Mouse (Mus musculus): ENCODE results near the gene Ptpn6.

Gene Ptpn6

GRCm38 (mm10) chr6:124729850-124730705, 8.4 kb downstream of the Ptpn6 start:
- peak; percentile 31 to 58 for DNase-seq (ENCODE audit: low spot score in 2 of 2)

- DNase-seq (ENCODE audit: low spot score in 2 of 2): no peak
These were observed 9.9 kb downstream of the Ptpn6 start for GRCm38 (mm10) chr6:124728621-124729020.

GRCm38 (mm10) chr6:124724472-124724871, 14.0 kb downstream of the Ptpn6 start:
- no peak for DNase-seq (ENCODE audit: low spot score in 2 of 2)

GRCm38 (mm10) chr6:124723541-124723940, 15.0 kb downstream of the Ptpn6 start:
- peak in 1 of 2 experiments; percentile 53 for DNase-seq (ENCODE audit: low spot score in 2 of 2)

- no peak for DNase-seq (ENCODE audit: low spot score in 2 of 2)
These were observed 15.5 kb downstream of the Ptpn6 start for GRCm38 (mm10) chr6:124722876-124723473.

- no peak for DNase-seq (ENCODE audit: low spot score in 2 of 2)
These were observed 17.6 kb downstream of the Ptpn6 start for GRCm38 (mm10) chr6:124720904-124721303.

- peak in 1 of 2 experiments; percentile 55 for DNase-seq (ENCODE audit: low spot score in 2 of 2)
These were observed 19.0 kb downstream of the Ptpn6 start for GRCm38 (mm10) chr6:124719354-124719978.

- DNase-seq (ENCODE audit: low spot score in 2 of 2): no peak
These were observed 19.8 kb downstream of the Ptpn6 start for GRCm38 (mm10) chr6:124718703-124719102.

- no peak for DNase-seq (ENCODE audit: low spot score in 2 of 2)
These were observed 20.5 kb downstream of the Ptpn6 start for GRCm38 (mm10) chr6:124717968-124718367.

GRCm38 (mm10) chr6:124716864-124717490, 21.5 kb downstream of the Ptpn6 start:
- peak in 1 of 2 experiments; percentile 28 for DNase-seq (ENCODE audit: low spot score in 2 of 2)

GRCm38 (mm10) chr6:124712918-124713317, 25.6 kb downstream of the Ptpn6 start:
- DNase-seq (ENCODE audit: low spot score in 2 of 2): no peak

GRCm38 (mm10) chr6:124711824-124712782, 26.4 kb downstream of the Ptpn6 start, which contains the start of the genes Emg1 and Phb2:
Gene Emg1 (minus strand): TSS chr6:124712178.
Gene Phb2 (plus strand): TSS chr6:124712336.
- peak; percentile 97 to 98 for DNase-seq (ENCODE audit: low spot score in 2 of 2)

- DNase-seq (ENCODE audit: low spot score in 2 of 2): no peak
These were observed 30.1 kb downstream of the Ptpn6 start for GRCm38 (mm10) chr6:124708289-124708889.

GRCm38 (mm10) chr6:124706061-124706627, 32.4 kb downstream of the Ptpn6 start:
- DNase-seq (ENCODE audit: low spot score in 2 of 2): no peak

GRCm38 (mm10) chr6:124704417-124704816, 34.1 kb downstream of the Ptpn6 start:
- DNase-seq (ENCODE audit: low spot score in 2 of 2): no peak

- no peak for DNase-seq (ENCODE audit: low spot score in 2 of 2)
These were observed 34.7 kb downstream of the Ptpn6 start for GRCm38 (mm10) chr6:124703789-124704188.

- DNase-seq (ENCODE audit: low spot score in 2 of 2): peak; percentile 53 to 60
These were observed 35.8 kb downstream of the Ptpn6 start for GRCm38 (mm10) chr6:124702784-124703103.

- no peak for DNase-seq (ENCODE audit: low spot score in 2 of 2)
These were observed 36.3 kb downstream of the Ptpn6 start for GRCm38 (mm10) chr6:124702102-124702783.

- no peak for DNase-seq (ENCODE audit: low spot score in 2 of 2)
These were observed 37.2 kb downstream of the Ptpn6 start for GRCm38 (mm10) chr6:124701338-124701737.
